ENCODE assay signal across 8 mouse cellular contexts in the genomic region with DNA sequence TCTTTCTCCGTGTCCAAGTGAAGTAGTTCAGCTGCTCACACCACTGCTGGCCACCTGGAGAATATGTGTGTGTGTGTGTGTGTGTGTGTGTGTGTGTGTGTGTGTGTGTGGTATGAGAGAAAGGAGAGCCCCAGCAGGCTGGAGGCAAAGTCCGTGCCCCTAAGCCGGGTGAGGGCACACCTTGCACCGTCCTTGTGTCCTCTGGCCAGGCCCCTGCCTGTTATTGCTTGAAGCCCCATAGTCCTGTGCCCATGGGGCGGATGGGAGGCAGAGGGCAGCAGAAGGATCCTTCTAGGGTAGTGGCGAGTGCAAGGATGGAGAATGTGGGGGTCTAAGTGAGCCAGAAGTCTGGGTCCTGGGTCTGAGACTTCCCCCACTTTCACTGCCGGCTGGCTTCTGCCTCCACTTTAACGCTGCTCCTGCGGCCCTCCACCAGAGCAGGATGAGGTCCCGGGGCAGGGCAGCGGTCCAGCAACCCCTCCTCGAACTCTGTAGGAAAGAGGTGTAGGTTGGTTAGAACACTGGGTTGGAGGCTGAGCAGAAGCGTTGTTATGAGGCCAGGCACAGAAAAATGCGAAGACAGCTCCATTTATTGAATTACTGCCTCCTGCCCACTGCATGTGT. TPM values are rescaled to one million over a fixed set of nuclear protein-coding genes. Genes with fewer than 3 reads are reported as not detected.
A peak's percentile ranks its signal among the peaks of the same experiment; 100 is the strongest.
DNase-seq lines count a peak whose midpoint lies in the region; ATAC-seq lines count a peak whose summit lies in the region.

No protein-coding gene starts in this region.

- WGBS in heart, embryonic 10.5 days = 7% methylated on average over 12 of the region's 14 CpGs
- WGBS in embryonic facial prominence, embryonic 10.5 days = 23% methylated on average over 14 of the region's 14 CpGs
- 17% methylated on average over 14 of the region's 14 CpGs for WGBS in hindbrain, embryonic 13.5 days
- WGBS in liver, embryonic 11.5 days = 29% methylated on average over 14 of the region's 14 CpGs
- WGBS in stomach, embryonic 14.5 days = 21% methylated on average over 14 of the region's 14 CpGs

- ATAC-seq in hindbrain, embryonic 13.5 days (ENCODE audit: low FRiP score) = no peak
- ATAC-seq in liver, embryonic 11.5 days (replicated peaks; ENCODE audit: low FRiP score) = no peak
- no peak for ATAC-seq in stomach, embryonic 14.5 days (ENCODE audit: insufficient number of reproducible peaks, insufficient read depth, low FRiP score, low read depth)

- peaks cover 66% of the 10 kb centered on the region for H3K4me1 ChIP-seq in heart, embryonic 10.5 days
- peaks cover 83% of the 10 kb centered on the region for H3K4me1 ChIP-seq in embryonic facial prominence, embryonic 10.5 days
- peaks cover 45% of the 10 kb centered on the region for H3K4me1 ChIP-seq in hindbrain, embryonic 13.5 days (replicated peaks)
- peaks cover 36% of the 10 kb centered on the region for H3K4me1 ChIP-seq in liver, embryonic 11.5 days (replicated peaks; ENCODE audit: control insufficient read depth, insufficient read depth, low read length)
- peaks cover 47% of the 10 kb centered on the region for H3K4me1 ChIP-seq in stomach, embryonic 14.5 days (ENCODE audit: control insufficient read depth, insufficient read depth, low read length)

- H3K27ac ChIP-seq in heart, embryonic 10.5 days = peak overlapping the region; percentile 82
- peak overlapping the region; percentile 69 for H3K27ac ChIP-seq in embryonic facial prominence, embryonic 10.5 days (replicated peaks)
- no peak overlapping the region for H3K27ac ChIP-seq in hindbrain, embryonic 13.5 days
- H3K27ac ChIP-seq in liver, embryonic 11.5 days (ENCODE audit: low read depth, low read length) = no peak overlapping the region
- H3K27ac ChIP-seq in stomach, embryonic 14.5 days (ENCODE audit: low read length) = peak overlapping the region; percentile 83

- intact Hi-C loops in gastrocnemius, postnatal 36 days (cut with DNase I) = no loop called here

- no peak for DNase-seq in heart, embryonic 10.5 days (ENCODE audit: low spot score)
- no peak for DNase-seq in heart, adult 8-10 months (ENCODE audit: low spot score)
- no peak for DNase-seq in embryonic facial prominence, embryonic 10.5 days (ENCODE audit: low spot score)
- no peak for DNase-seq in liver, embryonic 11.5 days (ENCODE audit: low spot score)
- no peak for DNase-seq in right cerebral cortex, postnatal 4 days
- DNase-seq in gastrocnemius, postnatal 36 days = no peak

- H3K36me3 ChIP-seq in heart, embryonic 10.5 days = peaks cover 52% of the 10 kb centered on the region
- peaks cover 54% of the 10 kb centered on the region for H3K36me3 ChIP-seq in embryonic facial prominence, embryonic 10.5 days (replicated peaks)
- H3K36me3 ChIP-seq in hindbrain, embryonic 13.5 days = no peaks in the 10 kb centered on the region
- no peaks in the 10 kb centered on the region for H3K36me3 ChIP-seq in liver, embryonic 11.5 days (ENCODE audit: control insufficient read depth, insufficient read depth, low read length)
- peaks cover 23% of the 10 kb centered on the region for H3K36me3 ChIP-seq in stomach, embryonic 14.5 days (ENCODE audit: control insufficient read depth, insufficient read depth, low read length)

- H3K9ac ChIP-seq in hindbrain, embryonic 13.5 days = no peak overlapping the region; the same call in 1 of the 2 replicates
- peak overlapping the region; percentile 48 for H3K9ac ChIP-seq in liver, embryonic 11.5 days (ENCODE audit: low read depth, low read length)
- H3K9ac ChIP-seq in stomach, embryonic 14.5 days (replicated peaks; ENCODE audit: low read depth, low read length) = peak overlapping the region; percentile 11; the same call in 1 of the 2 replicates

- H3K9me3 ChIP-seq in heart, embryonic 10.5 days = no peaks in the 10 kb centered on the region
- H3K9me3 ChIP-seq in embryonic facial prominence, embryonic 10.5 days = no peaks in the 10 kb centered on the region
- H3K9me3 ChIP-seq in hindbrain, embryonic 13.5 days = no peaks in the 10 kb centered on the region
- H3K9me3 ChIP-seq in liver, embryonic 11.5 days (ENCODE audit: control insufficient read depth, low read length) = no peaks in the 10 kb centered on the region
- H3K9me3 ChIP-seq in stomach, embryonic 14.5 days (ENCODE audit: control insufficient read depth, low read depth, low read length) = no peaks in the 10 kb centered on the region

- peaks cover 39% of the 10 kb centered on the region for H3K27me3 ChIP-seq in heart, embryonic 10.5 days (ENCODE audit: insufficient read depth, poor library complexity, severe bottlenecking)
- H3K27me3 ChIP-seq in embryonic facial prominence, embryonic 10.5 days (replicated peaks; ENCODE audit: low read depth, poor library complexity, severe bottlenecking) = peaks cover 81% of the 10 kb centered on the region
- peaks cover 79% of the 10 kb centered on the region for H3K27me3 ChIP-seq in hindbrain, embryonic 13.5 days
- H3K27me3 ChIP-seq in liver, embryonic 11.5 days (replicated peaks; ENCODE audit: control insufficient read depth, insufficient read depth, low read length) = peaks cover 40% of the 10 kb centered on the region
- H3K27me3 ChIP-seq in stomach, embryonic 14.5 days (ENCODE audit: control insufficient read depth, insufficient read depth, low read length) = no peaks in the 10 kb centered on the region

- H3K4me2 ChIP-seq in hindbrain, embryonic 13.5 days = peak overlapping the region; percentile 42
- peak overlapping the region; percentile 68 for H3K4me2 ChIP-seq in liver, embryonic 11.5 days
- H3K4me2 ChIP-seq in stomach, embryonic 14.5 days (replicated peaks; ENCODE audit: low read depth, low read length) = peak overlapping the region; percentile 43

- H3K4me3 ChIP-seq in heart, embryonic 10.5 days = peak overlapping the region; percentile 55
- peak overlapping the region; percentile 46 for H3K4me3 ChIP-seq in embryonic facial prominence, embryonic 10.5 days
- peak overlapping the region; percentile 20; the same call in 1 of the 2 replicates for H3K4me3 ChIP-seq in hindbrain, embryonic 13.5 days
- peak overlapping the region; percentile 37 for H3K4me3 ChIP-seq in liver, embryonic 11.5 days (ENCODE audit: low read depth, low read length)
- H3K4me3 ChIP-seq in stomach, embryonic 14.5 days (ENCODE audit: low read depth, low read length) = peak overlapping the region; percentile 11; the same call in 1 of the 2 replicates

RNA-seq across cellular contexts. Expression of gene Nemp1, which starts 5.3 kb away (rescaled TPM):
- polyA plus RNA-seq in heart, embryonic 10.5 days (2016; fragmentation: Nextera tagmentation; extraction: Ambion mirVana) = 7.7 and 8.8 TPM in 2 replicates
- total RNA-seq in heart, adult 8-10 months (2022) = 1 to 10 TPM; 3.0 to 5.1 (median 3.6) TPM
- polyA plus RNA-seq in embryonic facial prominence, embryonic 10.5 days (2016; fragmentation: Nextera tagmentation; extraction: Ambion mirVana) = 10.0 and 10.7 TPM in 2 replicates
- polyA plus RNA-seq in hindbrain, embryonic 13.5 days (2015; fragmentation: Nextera tagmentation; extraction: Ambion mirVana) = 3.9 and 4.0 TPM in 2 replicates
- 10.5 and 11.2 TPM in 2 replicates for polyA plus RNA-seq in liver, embryonic 11.5 days (2014; fragmentation: Nextera tagmentation; extraction: Ambion mirVana)
- polyA plus RNA-seq in stomach, embryonic 14.5 days (2014; fragmentation: Nextera tagmentation; extraction: Ambion mirVana) = 10.2 and 11.3 TPM in 2 replicates
- total RNA-seq in gastrocnemius, postnatal 36 days (2021) = 1 to 10 TPM; 1.9 to 2.1 TPM

RNA-seq across cellular contexts. Expression of gene Nab2, which starts 7.0 kb away (rescaled TPM):
- 11.4 and 12.6 TPM in 2 replicates for polyA plus RNA-seq in heart, embryonic 10.5 days (2016; fragmentation: Nextera tagmentation; extraction: Ambion mirVana)
- total RNA-seq in heart, adult 8-10 months (2022) = 10 to 100 TPM in 1 of 4 experiments, 1 to 10 TPM in 3; 5.0 to 10.3 (median 6.6) TPM
- polyA plus RNA-seq in embryonic facial prominence, embryonic 10.5 days (2016; fragmentation: Nextera tagmentation; extraction: Ambion mirVana) = 11.6 and 12.1 TPM in 2 replicates
- polyA plus RNA-seq in hindbrain, embryonic 13.5 days (2015; fragmentation: Nextera tagmentation; extraction: Ambion mirVana) = 2.3 and 3.3 TPM in 2 replicates
- 5.7 and 5.8 TPM in 2 replicates for polyA plus RNA-seq in liver, embryonic 11.5 days (2014; fragmentation: Nextera tagmentation; extraction: Ambion mirVana)
- 9.2 and 11.1 TPM in 2 replicates for polyA plus RNA-seq in stomach, embryonic 14.5 days (2014; fragmentation: Nextera tagmentation; extraction: Ambion mirVana)
- 1 to 10 TPM; 2.3 to 4.4 TPM for total RNA-seq in gastrocnemius, postnatal 36 days (2021)

RNA-seq across cellular contexts. Expression of gene Stat6, which starts 18.6 kb away (rescaled TPM):
- 22.5 and 28.1 TPM in 2 replicates for polyA plus RNA-seq in heart, embryonic 10.5 days (2016; fragmentation: Nextera tagmentation; extraction: Ambion mirVana)
- total RNA-seq in heart, adult 8-10 months (2022) = 10 to 100 TPM; 38.4 to 43.7 (median 43.2) TPM
- polyA plus RNA-seq in embryonic facial prominence, embryonic 10.5 days (2016; fragmentation: Nextera tagmentation; extraction: Ambion mirVana) = 10.4 and 11.5 TPM in 2 replicates
- 4.9 and 5.0 TPM in 2 replicates for polyA plus RNA-seq in hindbrain, embryonic 13.5 days (2015; fragmentation: Nextera tagmentation; extraction: Ambion mirVana)
- polyA plus RNA-seq in liver, embryonic 11.5 days (2014; fragmentation: Nextera tagmentation; extraction: Ambion mirVana) = 28.7 TPM in 2 replicates
- 24.7 and 26.5 TPM in 2 replicates for polyA plus RNA-seq in stomach, embryonic 14.5 days (2014; fragmentation: Nextera tagmentation; extraction: Ambion mirVana)
- total RNA-seq in gastrocnemius, postnatal 36 days (2021) = 10 to 100 TPM; 15.4 to 15.5 TPM

RNA-seq across cellular contexts. Expression of gene Lrp1, which starts 40.5 kb away (rescaled TPM):
- polyA plus RNA-seq in heart, embryonic 10.5 days (2016; fragmentation: Nextera tagmentation; extraction: Ambion mirVana) = 37.4 and 51.8 TPM in 2 replicates
- total RNA-seq in heart, adult 8-10 months (2022) = 10 to 100 TPM; 64.0 to 88.9 (median 74.0) TPM
- 66.6 and 70.6 TPM in 2 replicates for polyA plus RNA-seq in embryonic facial prominence, embryonic 10.5 days (2016; fragmentation: Nextera tagmentation; extraction: Ambion mirVana)
- 101 and 108 TPM in 2 replicates for polyA plus RNA-seq in hindbrain, embryonic 13.5 days (2015; fragmentation: Nextera tagmentation; extraction: Ambion mirVana)
- 35.7 and 36.8 TPM in 2 replicates for polyA plus RNA-seq in liver, embryonic 11.5 days (2014; fragmentation: Nextera tagmentation; extraction: Ambion mirVana)
- 98.0 and 99.3 TPM in 2 replicates for polyA plus RNA-seq in stomach, embryonic 14.5 days (2014; fragmentation: Nextera tagmentation; extraction: Ambion mirVana)
- 10 to 100 TPM; 48.6 to 49.1 TPM for total RNA-seq in gastrocnemius, postnatal 36 days (2021)

RNA-seq across cellular contexts. Expression of gene Myo1a, which starts 43.6 kb away (rescaled TPM):
- 0.42 and 0.45 TPM in 2 replicates for polyA plus RNA-seq in heart, embryonic 10.5 days (2016; fragmentation: Nextera tagmentation; extraction: Ambion mirVana)
- total RNA-seq in heart, adult 8-10 months (2022) = under 1 TPM in 1 of 4 experiments, not detected in 3; 0.08 TPM
- 0.54 and 0.71 TPM in 2 replicates for polyA plus RNA-seq in embryonic facial prominence, embryonic 10.5 days (2016; fragmentation: Nextera tagmentation; extraction: Ambion mirVana)
- 0.43 and 0.74 TPM in 2 replicates for polyA plus RNA-seq in hindbrain, embryonic 13.5 days (2015; fragmentation: Nextera tagmentation; extraction: Ambion mirVana)
- 0.14 TPM in 1 of 2 replicates, not detected in the other for polyA plus RNA-seq in liver, embryonic 11.5 days (2014; fragmentation: Nextera tagmentation; extraction: Ambion mirVana)
- 8.8 and 9.1 TPM in 2 replicates for polyA plus RNA-seq in stomach, embryonic 14.5 days (2014; fragmentation: Nextera tagmentation; extraction: Ambion mirVana)
- total RNA-seq in gastrocnemius, postnatal 36 days (2021) = under 1 TPM; 0.15 to 0.18 TPM

Comparison
In these comparisons a context has a peak if more than half of its experiments do, and no peak if none do; other contexts are left out.
1. H3K27ac ChIP-seq: peak in heart, embryonic 10.5 days (single experiment), embryonic facial prominence, embryonic 10.5 days (single experiment) and stomach, embryonic 14.5 days (single experiment); none in hindbrain, embryonic 13.5 days (single experiment) and liver, embryonic 11.5 days (single experiment).
2. Peak in every context shown above with its lines, with median percentiles within 50 percentile points of each other: H3K4me3 ChIP-seq and H3K4me2 ChIP-seq.